Mouse (Mus musculus) bone marrow, adult 2 months (tissue): ENCODE measurements around the gene Cdhr4.

Experiments used
- CTCF ChIP-seq: fragments of 200-500 bp; IDR thresholded peaks from 2 replicates; pipeline ENCODE4 v1.5.1; 2011; ENCODE audit warnings: low read length, control low read depth; ENCODE audit not compliant: control insufficient read depth, insufficient read depth
- POLR2A ChIP-seq: fragments of 200-500 bp; IDR thresholded peaks from 2 replicates; pipeline ENCODE4 v1.6.1; 2011; ENCODE audit warnings: low read depth, mild to moderate bottlenecking, control low read depth, low read length, borderline replicate concordance; ENCODE audit not compliant: control insufficient read depth

DNA sequence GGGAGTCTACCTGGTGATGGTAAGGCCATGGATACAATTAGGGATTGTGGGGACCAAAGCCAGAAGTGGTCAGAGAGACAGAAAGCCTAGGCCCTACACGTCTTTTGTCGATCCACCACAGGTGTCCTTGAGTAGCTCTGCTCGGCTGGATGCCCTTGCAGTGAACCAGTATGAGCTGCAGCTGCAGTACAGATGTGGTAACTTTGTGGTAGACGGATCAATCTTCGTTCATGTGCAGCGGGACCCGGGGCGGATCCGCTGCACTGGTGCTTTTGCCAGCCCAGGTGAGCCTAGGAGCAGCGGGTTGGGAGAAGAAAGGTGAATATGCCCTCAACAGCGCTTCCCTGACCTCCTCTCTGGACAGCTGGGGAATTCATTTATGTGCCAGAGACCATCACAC is 716 bp downstream of the Cdhr4 start:
- TF ChIP-seq POLR2A = no peak
- TF ChIP-seq CTCF = no peak
